Mouse (Mus musculus): ENCODE results near the gene Cnih1.
"Not testable (repeated sequence)": the region's sequence is repeated elsewhere in the genome, so short reads cannot be mapped to it uniquely, and the experiment has no call there.

The Cnih1 gene

DNA sequence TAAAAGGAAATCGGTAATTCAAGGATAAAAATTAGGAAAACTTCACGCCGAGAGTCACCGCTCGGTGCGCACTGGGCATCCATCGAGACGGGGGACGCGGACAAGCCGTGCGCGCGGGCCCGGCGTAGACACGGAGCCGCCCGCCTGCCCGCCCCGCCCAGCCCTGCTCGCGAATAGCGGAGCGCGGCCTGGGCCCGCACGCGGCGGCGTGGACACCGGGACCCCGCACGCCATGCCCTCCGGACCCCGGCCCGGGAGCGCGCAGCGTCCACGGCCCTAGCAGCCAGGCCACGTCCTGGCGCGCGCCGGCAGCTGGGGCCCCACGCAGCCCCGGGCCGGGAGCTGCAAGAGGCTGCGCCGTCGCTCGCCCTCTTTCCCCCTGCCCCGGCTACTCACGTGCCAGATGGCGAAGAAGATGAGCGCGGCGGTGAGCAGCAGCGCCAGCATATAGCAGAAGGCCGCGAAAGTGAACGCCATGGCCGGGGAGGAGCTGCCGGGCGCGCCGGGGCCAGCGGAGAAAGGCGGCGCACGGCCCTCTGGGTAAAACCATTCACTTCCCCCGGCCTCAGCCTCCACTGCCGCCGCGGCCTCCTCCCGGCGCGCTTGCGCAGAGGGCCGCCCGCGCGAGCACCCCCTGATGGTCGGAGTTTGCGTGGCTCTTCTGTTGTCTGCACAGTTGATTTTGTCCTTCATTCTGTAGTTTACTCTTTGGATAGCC lies at the start of gene Cnih1:
Cnih1 (minus strand) TSS at position 625 of the 718 bp plus-strand sequence.
- DNase-seq (ENCODE audit: low read depth, low spot score) = peak; percentile 79

DNA sequence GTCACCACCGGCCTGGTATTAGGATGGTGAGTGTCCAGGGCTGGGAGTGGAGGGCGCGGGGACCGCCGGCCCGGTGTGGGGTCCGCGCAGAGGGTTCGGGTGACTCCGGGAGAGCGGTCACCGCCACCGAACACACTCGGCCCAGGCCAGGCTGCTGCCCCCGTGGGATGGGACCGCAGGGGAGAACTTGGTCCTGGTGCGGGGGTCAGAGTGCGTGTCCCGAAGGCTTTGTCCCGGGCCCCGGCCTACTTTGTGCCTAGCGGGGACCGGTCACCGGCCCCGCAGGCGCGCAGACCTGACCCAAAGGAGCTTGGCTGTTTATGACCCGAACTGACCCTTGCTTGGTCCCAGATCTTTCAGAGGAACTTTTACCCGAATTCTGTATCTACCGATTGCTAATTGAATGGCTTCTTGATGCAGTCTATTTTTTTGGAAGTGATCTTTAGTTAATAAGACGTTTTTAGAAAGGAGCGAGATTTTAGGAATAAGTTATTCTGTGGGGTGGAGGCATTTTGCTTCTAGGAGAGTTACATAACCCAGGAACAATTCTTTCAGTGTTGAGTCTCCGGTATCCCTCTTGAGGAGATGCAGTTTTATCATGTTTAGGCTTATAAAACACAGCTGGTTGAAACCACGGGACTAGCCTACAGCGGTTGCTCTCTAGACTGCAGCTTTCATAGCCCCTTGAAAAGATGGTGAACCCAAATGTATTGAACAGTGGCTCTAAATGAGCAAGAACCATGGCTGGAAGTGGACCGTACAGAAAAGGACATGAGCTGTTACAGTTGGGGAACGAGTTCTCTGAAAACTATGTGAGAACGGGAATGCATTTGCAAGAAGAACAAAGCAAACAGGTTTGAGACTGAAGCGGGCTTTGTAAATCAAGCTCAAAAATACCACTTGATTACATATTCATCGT lies 44.4 kb upstream of the Cnih1 start:
- DNase-seq (ENCODE audit: low read depth, low spot score) = peak; percentile 4

DNA sequence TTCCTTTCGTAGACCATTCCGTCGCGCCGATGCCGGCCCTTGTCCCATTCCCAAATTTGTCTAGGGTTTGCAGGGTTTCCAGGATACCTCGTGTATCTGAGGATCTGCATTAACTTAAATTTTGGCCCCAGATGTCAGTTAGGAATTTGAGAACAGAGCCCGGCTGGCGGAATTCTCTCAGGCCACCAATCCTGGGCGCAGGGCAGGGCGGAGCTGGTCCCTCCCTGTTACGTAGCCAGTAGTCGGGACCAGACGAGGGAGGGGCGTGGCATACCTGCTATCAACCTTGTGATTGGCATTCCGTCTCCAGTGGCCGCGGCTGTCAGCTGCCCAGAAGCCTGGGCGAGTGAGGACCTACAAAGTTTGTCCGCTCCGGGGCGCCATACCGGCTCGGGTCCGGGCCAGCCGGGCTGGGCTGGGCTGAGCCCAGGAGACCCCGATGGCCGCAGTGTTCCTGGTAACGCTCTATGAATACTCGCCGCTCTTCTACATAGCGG lies 43.7 kb upstream of the Cnih1 start, which contains the start of gene Cgrrf1:
Cgrrf1 (plus strand) TSS at position 289 of the 497 bp plus-strand sequence.
- DNase-seq (ENCODE audit: low read depth, low spot score) = peak; percentile 85

DNA sequence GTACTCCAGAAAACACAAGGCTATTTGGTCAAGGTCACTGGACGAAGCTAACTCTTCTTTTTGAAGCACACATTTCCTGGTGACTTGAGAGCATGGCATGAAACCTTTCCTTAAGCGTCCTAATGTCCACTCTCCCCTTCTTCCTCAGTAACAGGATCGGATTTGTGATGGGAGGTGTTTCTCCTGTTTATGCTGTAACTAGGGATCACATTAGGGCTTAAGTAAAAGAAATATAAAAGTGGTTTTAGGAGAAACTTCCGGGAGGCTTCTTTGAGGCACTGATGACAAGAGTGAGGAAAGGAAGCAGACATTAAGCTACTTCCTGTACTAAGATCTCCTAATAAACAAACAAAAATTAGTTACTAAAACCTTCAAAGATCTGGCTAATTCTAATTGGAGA lies 43.1 kb upstream of the Cnih1 start:
- DNase-seq (ENCODE audit: low read depth, low spot score) = no peak

DNA sequence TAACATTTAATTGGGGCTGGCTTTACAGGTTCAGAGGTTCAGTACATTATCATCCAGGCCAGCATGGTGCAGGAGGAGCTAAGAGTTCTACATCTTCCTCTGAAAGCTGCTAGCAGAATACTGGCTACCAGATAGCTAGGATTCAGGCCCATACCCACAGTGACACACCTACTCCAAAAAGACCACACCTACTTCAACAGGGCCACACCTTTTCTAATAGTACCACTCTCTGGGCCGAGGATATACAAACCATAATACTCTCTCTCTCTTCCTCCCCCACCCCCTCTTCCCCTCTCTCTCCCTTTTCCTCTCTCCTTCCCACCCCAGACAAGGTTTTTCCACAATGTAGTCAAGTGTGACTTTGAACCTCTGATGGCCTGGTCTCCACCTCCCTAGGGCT lies 39.2 kb upstream of the Cnih1 start:
- no peak for DNase-seq (ENCODE audit: low read depth, low spot score)

DNA sequence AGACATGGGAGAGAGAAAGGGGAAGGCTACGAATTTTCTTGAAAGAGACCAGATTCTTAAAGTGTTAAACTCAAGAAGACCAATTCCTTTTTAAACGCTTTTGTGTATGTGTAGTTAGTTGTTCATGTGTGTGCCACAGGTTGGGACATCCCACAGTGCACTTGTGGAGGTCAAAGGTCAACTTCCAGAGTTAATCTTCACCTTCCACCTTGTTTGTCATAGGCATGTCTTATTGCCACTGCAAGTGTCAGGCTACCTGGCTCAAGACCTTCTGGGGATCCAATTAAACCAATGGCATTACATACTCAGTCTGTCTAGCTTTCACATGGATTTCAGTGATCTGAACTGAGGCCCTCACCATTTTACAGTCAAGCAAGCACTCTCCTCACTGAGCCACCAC lies 35.8 kb upstream of the Cnih1 start:
- DNase-seq (ENCODE audit: low read depth, low spot score) = no peak

DNA sequence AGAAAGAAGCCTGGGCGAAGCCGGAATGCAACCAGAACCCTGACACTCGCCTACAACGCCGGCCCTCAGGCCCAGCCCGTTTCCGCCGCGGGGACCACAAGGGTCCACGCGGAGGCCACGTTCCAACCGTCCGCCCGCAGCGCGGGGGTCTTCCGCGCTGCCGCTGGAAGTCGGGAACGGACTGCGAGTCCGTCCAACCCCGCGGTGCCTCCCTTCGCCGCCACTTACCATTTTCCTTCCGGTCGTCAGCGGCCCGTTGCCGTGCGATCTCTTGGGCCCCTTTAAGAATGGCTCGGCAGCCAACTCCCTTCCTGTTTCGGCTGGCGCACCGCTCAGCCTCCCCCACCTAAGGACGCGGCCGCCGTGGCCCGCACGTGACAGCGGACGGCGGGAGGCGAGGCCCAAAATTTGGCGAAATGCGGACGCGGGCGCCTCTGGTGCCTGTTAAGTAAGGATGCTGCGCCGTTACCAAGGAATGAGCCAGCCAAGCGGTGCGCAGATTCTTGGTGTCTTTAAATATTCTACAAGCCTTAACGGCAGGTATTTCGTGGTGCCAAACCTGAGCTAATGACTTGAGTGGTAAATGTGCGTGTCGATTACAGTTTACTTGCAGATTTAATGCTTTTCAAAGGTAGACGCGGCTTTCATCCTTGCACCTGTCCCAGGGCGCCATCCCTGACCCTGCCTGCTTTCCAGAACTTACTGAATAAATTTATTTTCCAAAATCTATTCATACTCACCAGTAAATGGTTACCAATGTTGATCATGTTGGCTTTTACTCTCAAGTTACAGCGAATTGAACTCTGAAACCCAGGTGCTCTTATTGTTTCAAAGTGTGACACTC lies 33.9 kb upstream of the Cnih1 start, which contains the start of gene Gmfb:
Gmfb (minus strand) TSS at position 370 of the 844 bp plus-strand sequence.
- peak; percentile 82 for DNase-seq (ENCODE audit: low read depth, low spot score)

DNA sequence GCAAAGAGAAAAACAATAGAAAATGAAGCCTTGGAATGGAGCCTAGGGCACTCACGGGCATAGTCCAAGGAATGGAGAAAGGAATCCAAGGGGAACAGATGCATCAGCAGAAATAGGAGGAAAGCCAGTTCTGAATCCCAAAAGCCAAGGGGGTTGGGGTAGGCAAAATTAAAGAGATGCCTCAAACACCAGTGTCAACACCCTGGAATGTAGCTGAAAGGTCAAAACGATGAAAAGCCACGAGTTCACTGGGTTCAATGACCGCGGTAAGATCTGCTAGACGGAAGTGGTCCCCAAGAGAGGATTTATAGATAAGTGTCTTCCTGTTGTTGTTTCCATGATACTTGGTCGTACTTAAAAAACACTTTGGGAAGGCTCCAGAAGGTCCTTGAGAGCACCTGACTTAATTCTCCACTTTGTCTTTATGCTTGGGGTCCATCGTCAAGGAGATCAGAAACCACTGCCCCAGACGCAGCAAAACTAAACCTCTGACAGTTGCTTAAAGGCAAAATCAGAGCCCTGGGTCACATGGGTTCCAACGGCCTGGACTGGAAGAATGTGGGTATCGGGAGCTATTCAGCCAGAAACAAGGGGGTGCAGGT lies 33.2 kb upstream of the Cnih1 start:
- peak; percentile 6 for DNase-seq (ENCODE audit: low read depth, low spot score)

DNA sequence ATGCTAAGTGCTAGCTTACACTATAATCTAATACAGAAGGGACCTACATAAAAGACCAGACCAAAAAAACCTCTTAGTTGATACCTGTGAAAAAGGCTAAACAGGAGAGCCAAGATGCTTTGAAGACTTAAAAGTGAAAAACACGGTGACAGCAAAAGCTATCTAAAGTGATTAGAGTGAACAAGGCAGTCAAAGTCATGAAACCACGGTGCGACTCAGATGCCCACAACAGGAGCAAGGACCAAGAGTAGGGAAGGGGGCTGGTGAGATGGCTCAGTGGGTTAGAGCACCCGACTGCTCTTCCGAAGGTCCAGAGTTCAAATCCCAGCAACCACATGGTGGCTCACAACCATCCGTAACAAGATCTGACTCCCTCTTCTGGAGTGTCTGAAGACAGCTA lies 31.8 kb upstream of the Cnih1 start:
- not testable (repeated sequence) for DNase-seq (ENCODE audit: low read depth, low spot score)

DNA sequence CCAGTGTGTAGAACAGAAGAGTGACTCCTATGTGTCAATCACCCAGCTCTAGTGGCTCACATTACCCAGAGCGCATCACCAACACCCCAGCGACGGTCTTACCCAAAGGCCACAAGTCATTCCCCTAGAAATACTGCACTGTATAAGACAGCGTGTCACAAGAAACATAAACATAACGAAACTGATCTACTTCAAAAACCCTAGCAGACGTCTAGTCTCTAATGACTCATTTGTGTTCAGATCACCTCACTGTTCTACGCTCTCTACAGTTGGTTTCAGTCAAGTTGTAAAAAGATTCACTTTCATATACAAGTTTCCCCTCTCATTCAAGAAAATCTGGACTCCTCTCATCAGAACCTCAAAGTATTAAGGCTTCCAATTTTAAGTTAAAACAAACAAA lies 30.5 kb upstream of the Cnih1 start:
- no peak for DNase-seq (ENCODE audit: low read depth, low spot score)

DNA sequence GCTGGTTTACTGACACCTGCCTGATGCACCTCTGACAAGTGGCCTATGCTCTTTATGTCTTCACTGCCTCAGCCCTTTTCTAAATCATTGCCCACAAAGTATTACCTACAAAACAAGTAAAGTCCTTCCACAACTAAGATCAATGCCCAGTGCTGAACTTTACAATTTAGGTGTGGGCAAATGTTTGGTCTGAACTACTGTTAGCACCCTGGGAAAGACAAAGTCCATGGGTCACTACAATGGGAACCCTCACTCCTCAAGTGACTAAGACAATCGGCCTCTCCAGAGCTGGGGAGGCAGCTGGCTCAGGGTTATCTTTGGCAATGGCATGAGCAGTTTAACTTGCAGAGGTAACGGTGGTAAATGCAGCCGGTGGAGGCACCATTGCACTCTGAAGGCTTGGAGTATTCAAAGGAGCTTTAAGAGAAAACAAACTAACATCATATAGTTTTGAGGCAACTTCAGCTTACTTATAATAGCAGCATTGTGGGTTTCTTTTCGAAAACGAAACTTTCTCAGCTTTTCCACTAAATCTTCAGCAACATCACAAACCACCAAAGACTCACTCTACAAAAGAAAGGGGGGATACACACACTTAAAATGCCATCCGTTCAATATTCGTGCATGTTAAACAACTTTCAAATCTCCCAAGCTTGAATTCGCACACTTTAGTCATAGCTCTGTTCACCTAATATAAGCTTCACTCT lies 28.9 kb upstream of the Cnih1 start:
- DNase-seq (ENCODE audit: low read depth, low spot score) = no peak

DNA sequence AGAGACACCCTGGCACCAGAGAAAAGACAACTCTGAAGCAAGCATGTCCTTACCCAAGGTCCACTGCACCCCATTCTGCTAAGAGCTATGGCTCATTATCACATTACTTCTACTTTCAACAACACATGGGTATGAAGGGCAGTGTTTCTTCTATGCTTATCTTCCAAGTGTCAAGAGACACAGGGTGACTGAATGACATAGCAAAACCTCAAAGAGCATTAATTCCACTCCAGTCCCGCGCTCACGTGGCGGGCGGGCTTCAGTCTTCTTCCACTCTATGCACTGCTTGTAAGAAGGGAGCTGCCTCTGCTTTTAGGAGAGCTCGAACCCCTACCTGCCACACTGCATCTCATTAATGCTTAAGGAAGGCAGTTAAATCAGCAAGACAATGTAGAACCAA lies 27.4 kb upstream of the Cnih1 start:
- DNase-seq (ENCODE audit: low read depth, low spot score) = no peak

DNA sequence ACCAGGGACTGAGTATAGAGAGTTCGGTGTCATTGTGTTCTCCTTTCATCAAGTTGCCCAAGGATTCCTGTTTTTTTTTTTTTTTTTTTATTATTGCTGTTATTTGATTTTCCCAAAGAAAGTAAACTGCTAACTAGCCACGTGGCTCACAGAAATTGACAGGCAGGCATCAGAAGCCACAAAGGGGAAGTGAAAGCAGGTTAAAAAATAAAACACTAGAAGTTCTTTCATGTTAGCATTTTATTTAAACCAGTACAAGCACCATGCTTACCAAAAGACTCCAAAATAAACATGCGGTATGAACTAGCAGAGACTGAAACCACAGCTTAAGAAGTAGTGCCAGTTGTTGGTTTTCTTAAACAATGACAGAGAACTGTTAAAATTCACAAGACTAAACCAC lies 19.7 kb upstream of the Cnih1 start:
- DNase-seq (ENCODE audit: low read depth, low spot score) = no peak

DNA sequence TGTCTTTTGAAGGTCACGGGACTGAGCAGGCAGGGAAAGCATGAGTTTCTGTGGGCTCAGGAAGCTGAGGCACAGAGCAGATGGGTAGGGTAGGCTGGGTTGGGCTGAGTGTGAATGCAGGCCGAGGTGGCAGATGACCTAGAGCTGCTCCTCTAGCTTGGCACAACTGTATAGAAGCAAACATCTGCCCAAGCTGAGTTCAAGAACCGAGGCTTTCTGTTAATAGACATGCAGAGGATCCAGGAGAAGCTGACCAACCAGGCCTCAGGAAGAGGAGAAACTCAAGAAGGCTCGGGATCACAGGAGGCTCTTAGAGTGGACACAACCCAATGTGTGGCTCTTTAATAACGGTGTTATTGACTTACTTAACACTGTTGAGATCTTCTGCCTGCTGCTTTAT lies 18.0 kb upstream of the Cnih1 start:
- DNase-seq (ENCODE audit: low read depth, low spot score) = no peak

DNA sequence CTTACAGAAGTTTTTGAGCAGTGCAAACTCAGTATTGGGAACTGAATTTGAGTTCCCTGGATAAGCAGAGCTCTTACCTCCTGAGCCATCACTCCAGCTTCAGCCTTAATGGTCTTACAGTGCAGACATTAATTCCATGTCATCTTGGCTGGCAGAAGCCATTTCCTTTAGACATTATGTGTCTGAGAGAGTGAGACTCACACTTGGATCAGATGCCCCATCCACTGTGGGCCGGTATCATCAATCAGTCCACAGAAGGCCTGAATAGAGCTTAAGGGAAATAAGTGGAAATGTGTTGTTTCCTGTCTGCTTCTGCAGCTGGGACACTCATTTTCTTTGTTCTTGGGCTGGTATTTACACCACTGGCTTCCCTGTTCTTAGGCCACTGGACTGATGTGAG lies 15.6 kb upstream of the Cnih1 start:
- DNase-seq (ENCODE audit: low read depth, low spot score) = no peak

DNA sequence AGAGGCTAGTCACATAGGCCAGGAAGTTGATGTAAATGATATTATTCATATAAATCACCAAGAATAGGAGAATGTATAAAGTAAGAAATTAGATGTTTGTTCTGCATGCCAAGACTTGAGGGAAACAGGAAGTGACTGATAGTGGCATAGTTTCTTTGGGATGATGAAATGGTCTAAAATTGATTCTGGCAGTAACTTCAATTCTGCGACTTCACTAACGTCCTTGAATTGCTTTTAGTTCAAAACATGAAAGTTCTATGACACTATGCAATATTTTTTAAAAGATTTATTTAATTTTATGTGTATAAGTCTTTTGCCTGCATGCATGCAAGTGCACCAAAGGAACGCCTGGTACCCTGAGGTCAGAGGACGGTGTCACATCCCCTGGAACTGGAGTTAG lies 15.0 kb upstream of the Cnih1 start:
- DNase-seq (ENCODE audit: low read depth, low spot score) = no peak

DNA sequence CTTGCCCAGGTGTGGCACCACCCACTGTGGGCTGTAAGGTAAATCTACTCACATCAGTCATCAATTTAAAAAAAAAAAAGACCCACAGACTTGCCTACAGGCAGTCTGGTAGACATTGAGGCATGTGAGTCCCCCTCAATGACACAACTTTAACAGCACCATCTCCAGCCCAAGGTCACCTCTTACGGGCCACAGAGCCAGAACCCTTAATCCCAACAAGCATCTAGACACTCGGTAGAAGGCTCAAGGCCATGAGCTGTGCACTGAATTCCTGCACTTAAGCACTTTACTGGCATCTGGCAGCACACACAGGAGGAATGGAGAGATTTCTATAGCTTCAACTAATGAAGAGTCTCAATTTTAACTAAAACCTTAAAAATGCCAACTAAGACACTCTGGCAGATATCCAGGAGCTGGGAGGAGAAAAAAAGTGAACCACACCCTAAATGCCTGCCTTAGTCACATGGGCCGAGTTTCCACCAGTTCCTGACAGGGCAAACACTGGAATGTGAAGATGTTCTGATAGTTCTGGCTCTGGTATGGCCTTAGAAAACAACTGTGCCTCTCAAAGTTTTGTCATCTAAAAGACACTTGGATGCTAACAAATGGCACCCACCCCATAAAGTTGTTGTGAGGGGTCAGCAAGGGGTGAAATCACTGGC lies 12.6 kb upstream of the Cnih1 start:
- DNase-seq (ENCODE audit: low read depth, low spot score) = no peak

DNA sequence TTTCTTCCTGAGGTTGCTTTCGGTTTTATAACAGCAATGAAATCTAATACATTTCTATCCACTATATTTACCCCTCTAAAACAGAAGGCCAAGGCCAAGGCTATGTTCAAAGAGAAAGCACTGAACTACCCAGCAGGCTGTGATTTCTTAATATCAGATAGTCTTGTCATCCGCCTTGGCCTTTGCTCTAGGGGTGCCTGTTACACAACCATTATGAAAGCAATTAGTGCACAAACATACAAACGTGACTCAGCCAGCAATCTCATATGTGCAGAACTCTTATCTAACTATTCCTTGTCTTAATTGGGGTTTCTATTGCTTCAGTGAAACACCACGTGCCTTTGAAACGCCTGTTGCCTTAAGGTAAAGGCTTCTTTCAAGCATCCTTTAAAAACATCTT lies 5.9 kb upstream of the Cnih1 start:
- DNase-seq (ENCODE audit: low read depth, low spot score) = no peak

DNA sequence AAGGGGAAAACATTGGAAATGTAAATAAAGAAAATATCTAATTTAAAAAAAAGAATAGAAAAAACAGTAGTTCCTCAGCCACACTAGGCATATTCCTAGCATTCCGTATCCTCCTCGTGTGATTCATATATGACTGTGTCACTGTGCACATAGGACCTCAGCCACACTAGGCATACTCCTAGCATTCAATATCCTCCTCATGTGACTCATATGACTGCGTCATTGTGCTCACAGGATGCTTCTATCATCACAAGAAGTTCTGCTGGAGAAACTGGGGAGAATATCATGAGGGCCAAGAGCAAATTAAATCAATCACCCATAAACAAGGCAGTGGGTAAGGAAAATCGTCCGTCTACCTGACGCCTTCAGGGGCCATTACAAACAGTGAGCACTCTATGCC lies 2.5 kb upstream of the Cnih1 start:
- no peak for DNase-seq (ENCODE audit: low read depth, low spot score)

DNA sequence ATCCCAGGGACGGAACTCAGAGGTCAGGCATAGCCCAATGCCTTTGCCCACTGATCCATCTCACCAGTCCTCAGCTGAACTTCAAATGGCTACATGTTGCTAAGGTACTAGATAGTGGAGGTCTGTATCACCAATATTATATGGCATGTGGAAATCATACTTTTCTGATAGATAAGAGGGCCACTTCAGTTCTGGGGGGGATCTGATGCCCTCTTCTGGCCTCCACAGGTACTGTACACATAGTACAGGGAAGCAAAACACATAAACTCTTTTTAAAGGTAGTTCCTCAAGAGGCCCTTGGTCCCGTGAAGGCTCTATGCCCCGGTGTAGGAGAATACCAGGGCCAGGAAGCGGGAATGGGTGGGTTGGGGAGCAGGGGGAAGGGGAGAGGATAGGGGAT lies 2.1 kb upstream of the Cnih1 start:
- DNase-seq (ENCODE audit: low read depth, low spot score) = no peak
